ENCODE assay signal across 8 mouse cellular contexts in the genomic region with DNA sequence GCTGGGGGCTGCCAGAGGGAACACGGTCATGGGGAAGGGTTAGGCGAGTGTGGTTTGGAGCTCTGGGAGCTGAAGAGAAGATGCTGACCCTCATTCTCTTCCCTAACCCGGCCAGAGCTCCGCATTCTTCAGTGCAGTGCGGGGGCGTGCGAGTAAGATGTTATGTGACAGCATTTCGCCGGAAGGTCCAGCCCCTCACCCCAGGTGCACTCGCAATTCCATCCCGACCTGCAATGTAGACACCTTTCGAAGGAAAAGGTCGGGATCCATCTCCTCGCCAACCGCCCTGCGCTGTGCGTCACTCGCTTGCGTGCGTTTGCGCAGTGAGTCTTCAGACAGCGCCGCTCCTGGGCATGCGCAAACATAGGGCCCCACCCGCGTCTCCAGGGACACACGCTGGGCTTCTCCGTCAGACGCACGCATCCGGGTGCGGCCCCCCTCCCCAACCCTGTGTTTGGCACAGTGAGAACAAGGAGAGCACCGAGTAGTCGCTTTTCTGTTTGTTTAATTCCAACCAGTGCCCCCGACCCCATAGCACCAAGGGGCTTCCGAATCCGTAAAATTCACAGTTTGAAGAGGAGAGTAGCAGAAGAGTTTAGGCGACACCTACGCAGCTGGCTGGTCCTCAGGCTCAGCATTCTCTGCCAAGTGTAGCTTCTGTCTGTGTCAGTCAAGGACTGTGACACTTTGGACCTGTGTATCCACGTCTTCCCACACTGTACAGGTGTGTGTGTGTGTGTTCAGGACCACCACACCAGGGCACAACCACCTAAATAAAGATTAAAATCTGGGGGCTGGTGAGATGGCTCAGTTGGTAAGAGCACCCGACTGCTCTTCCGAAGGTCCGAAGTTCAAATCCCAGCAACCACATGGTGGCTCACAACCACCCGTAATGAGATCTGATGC. TPM values are rescaled to one million over a fixed set of nuclear protein-coding genes. Genes with fewer than 3 reads are reported as not detected.
DNase-seq lines count a peak whose midpoint lies in the region; ATAC-seq and TF ChIP-seq lines count a peak whose summit lies in the region.

A gene (minus strand): TSS at position 314 of the 906 bp plus-strand sequence.

- H3K4me1 ChIP-seq in bone marrow, adult 2 months (ENCODE audit: control insufficient read depth, insufficient read depth, low read length), result peaks cover 5% of the 10 kb centered on the region; the same call in 1 of the 2 replicates
- H3K4me1 ChIP-seq in embryonic facial prominence, embryonic 15.5 days, result peaks cover 38% of the 10 kb centered on the region
- H3K4me1 ChIP-seq in kidney, embryonic 15.5 days, result peaks cover 37% of the 10 kb centered on the region

- DNase-seq in 416B (ENCODE audit: low read depth), result peak; percentile 94
- peak; percentile 97 for DNase-seq in heart, adult 9 months (ENCODE audit: low spot score in 2 of 2)
- peak; percentile 95 for DNase-seq in liver
- peak; percentile 94 to 97 for DNase-seq in spleen, postnatal 4 days (ENCODE audit: low spot score in 2 of 2)

- no peaks in the 10 kb centered on the region for H3K27me3 ChIP-seq in embryonic facial prominence, embryonic 15.5 days
- H3K27me3 ChIP-seq in kidney, embryonic 15.5 days, result no peaks in the 10 kb centered on the region

- TF ChIP-seq CTCF in bone marrow, adult 2 months (IDR thresholded peaks at IDR 0.05; ENCODE audit: control insufficient read depth, insufficient read depth, low read length), result peak; percentile 4; the same call in 1 of the 2 replicates

- peaks cover 22% of the 10 kb centered on the region; the same call in 1 of the 2 replicates for H3K36me3 ChIP-seq in embryonic facial prominence, embryonic 15.5 days
- peaks cover 22% of the 10 kb centered on the region for H3K36me3 ChIP-seq in kidney, embryonic 15.5 days

- peak within 1 kb of the TSS; percentile 78 for H3K4me3 ChIP-seq in bone marrow, adult 2 months (replicated peaks; ENCODE audit: control insufficient read depth, low read depth, low read length)
- peak within 1 kb of the TSS; percentile 63 for H3K4me3 ChIP-seq in embryonic facial prominence, embryonic 15.5 days (replicated peaks)
- peak within 1 kb of the TSS; percentile 73 for H3K4me3 ChIP-seq in kidney, embryonic 15.5 days (replicated peaks)

- 3% methylated on average over 44 of the region's 44 CpGs for WGBS in bone marrow, adult 2 months
- 5% methylated on average over 44 of the region's 44 CpGs for WGBS in embryonic facial prominence, embryonic 15.5 days
- 5% methylated on average over 44 of the region's 44 CpGs for WGBS in kidney, embryonic 15.5 days

- peak; percentile 96; the same call in 1 of the 2 replicates for TF ChIP-seq POLR2A in bone marrow, adult 2 months (IDR thresholded peaks at IDR 0.05; ENCODE audit: borderline replicate concordance, control insufficient read depth, low read depth, low read length)

- H3K9me3 ChIP-seq in embryonic facial prominence, embryonic 15.5 days (replicated peaks), result no peaks in the 10 kb centered on the region
- H3K9me3 ChIP-seq in kidney, embryonic 15.5 days (replicated peaks), result no peaks in the 10 kb centered on the region

- peak within 1 kb of the TSS; percentile 73 for H3K4me2 ChIP-seq in embryonic facial prominence, embryonic 15.5 days (replicated peaks)
- H3K4me2 ChIP-seq in kidney, embryonic 15.5 days, result peak within 1 kb of the TSS; percentile 86

- peak within 1 kb of the TSS; percentile 73 for H3K27ac ChIP-seq in bone marrow, adult 2 months (ENCODE audit: control insufficient read depth, insufficient read depth, low read depth, low read length, poor library complexity)
- H3K27ac ChIP-seq in embryonic facial prominence, embryonic 15.5 days (replicated peaks), result peak within 1 kb of the TSS; percentile 88
- peak within 1 kb of the TSS; percentile 88 for H3K27ac ChIP-seq in kidney, embryonic 15.5 days

- peak; percentile 92 for ATAC-seq in embryonic facial prominence, embryonic 15.5 days (ENCODE audit: insufficient number of reproducible peaks, low FRiP score, low TSS enrichment, low read depth)
- peak; percentile 90 for ATAC-seq in kidney, embryonic 15.5 days (replicated peaks; ENCODE audit: low FRiP score)
- peak; percentile 91 for ATAC-seq in monocyte, adult 5-6 weeks (replicated peaks; ENCODE audit: insufficient number of reproducible peaks, low FRiP score, low TSS enrichment, poor library complexity, severe bottlenecking)

- H3K9ac ChIP-seq in embryonic facial prominence, embryonic 15.5 days, result peak within 1 kb of the TSS; percentile 76
- peak within 1 kb of the TSS; percentile 76 for H3K9ac ChIP-seq in kidney, embryonic 15.5 days

RNA-seq across cellular contexts. Expression of the gene that starts here (rescaled TPM):
- polyA plus RNA-seq in bone marrow, adult 2 months (2011; ENCODE audit: insufficient read depth, insufficient read length, low replicate concordance, missing spikeins), result 11.1 and 11.6 TPM in 2 replicates
- polyA plus RNA-seq in embryonic facial prominence, embryonic 15.5 days (2015; fragmentation: Nextera tagmentation; extraction: Ambion mirVana), result 31.8 and 34.1 TPM in 2 replicates
- 29.4 TPM in 2 replicates for polyA plus RNA-seq in kidney, embryonic 15.5 days (2015; fragmentation: Nextera tagmentation; extraction: Ambion mirVana)
- total RNA-seq in monocyte, adult 5-6 weeks (2017), result 13.5 to 20.9 TPM (median 15.1 TPM) in 3 replicates

Comparison
In these comparisons a context has a peak if more than half of its experiments do, and no peak if none do; other contexts are left out.
1. Peak in every context shown above with its lines: DNase-seq, ATAC-seq, H3K4me3 ChIP-seq and H3K27ac ChIP-seq.